ENCODE assay signal across 8 mouse cellular contexts in the genomic region with DNA sequence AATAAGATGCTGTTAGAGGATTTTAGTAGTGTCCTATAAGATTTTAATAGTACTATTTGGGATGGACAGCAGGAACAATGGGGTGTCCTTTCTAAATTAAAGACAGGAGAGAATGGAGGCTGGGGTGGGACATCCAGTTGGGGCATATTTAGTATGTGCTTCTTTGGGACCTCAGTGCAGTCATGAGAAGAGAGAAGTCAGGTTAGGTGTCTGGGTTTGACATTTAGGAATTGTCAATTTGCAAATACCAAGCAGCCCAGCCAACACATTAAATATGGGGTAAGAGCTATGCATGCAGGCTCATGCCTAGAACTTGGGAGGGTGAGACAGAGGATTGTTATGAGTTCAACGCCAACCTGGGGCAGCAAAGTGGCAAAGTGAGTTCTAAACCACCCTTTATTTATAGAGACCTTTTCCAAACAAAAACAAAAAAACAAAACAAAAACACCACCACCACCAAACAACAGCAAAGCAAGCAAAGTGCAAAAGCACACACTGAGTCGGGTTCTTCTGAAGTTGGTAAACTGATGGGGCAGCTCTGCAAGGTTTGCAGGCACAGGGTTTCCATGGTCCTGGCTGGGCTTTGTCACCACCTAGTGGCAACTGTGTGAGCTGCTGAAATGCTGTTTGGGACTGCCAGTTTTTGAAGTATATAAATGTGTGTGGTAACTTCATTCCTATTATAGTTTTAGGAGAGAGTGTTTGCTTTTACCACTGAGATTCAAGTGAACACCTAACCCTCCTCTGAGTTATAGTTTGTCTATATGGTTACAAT. TPM values are rescaled to one million over a fixed set of nuclear protein-coding genes. Genes with fewer than 3 reads are reported as not detected.
DNase-seq lines count a peak whose midpoint lies in the region; ATAC-seq and TF ChIP-seq lines count a peak whose summit lies in the region.

No protein-coding gene starts in this region.

- WGBS in liver, embryonic 12.5 days (ENCODE audit: insufficient replicate concordance) = 55% methylated on average over 2 of the region's 2 CpGs
- WGBS in forebrain, embryonic 15.5 days = 55% methylated on average over 2 of the region's 2 CpGs
- WGBS in hindbrain, embryonic 15.5 days = 57% methylated on average over 2 of the region's 2 CpGs
- 54% methylated on average over 2 of the region's 2 CpGs for WGBS in midbrain, postnatal 0 days

- peak; percentile 95 for TF ChIP-seq CTCF in midbrain, postnatal 0 days (IDR thresholded peaks at IDR 0.05)

- H3K4me2 ChIP-seq in liver, embryonic 12.5 days = no peak overlapping the region
- no peak overlapping the region for H3K4me2 ChIP-seq in forebrain, embryonic 15.5 days (replicated peaks)
- H3K4me2 ChIP-seq in hindbrain, embryonic 15.5 days = no peak overlapping the region
- no peak overlapping the region for H3K4me2 ChIP-seq in midbrain, postnatal 0 days (ENCODE audit: low read depth, low read length, poor library complexity, severe bottlenecking)

- no peak for ATAC-seq in liver, embryonic 12.5 days
- ATAC-seq in forebrain, embryonic 15.5 days (replicated peaks) = peak; percentile 57; the same call in 1 of the 2 replicates
- 0 out of 2 replicates have a peak, but pooled peaks have one; percentile 45 for ATAC-seq in hindbrain, embryonic 15.5 days (ENCODE audit: low FRiP score, low read depth)
- peak; percentile 70; the same call in 1 of the 2 replicates for ATAC-seq in midbrain, postnatal 0 days (ENCODE audit: low FRiP score)

- no peak overlapping the region for H3K4me3 ChIP-seq in liver, embryonic 12.5 days
- no peak overlapping the region for H3K4me3 ChIP-seq in forebrain, embryonic 15.5 days
- H3K4me3 ChIP-seq in hindbrain, embryonic 15.5 days = no peak overlapping the region
- H3K4me3 ChIP-seq in midbrain, postnatal 0 days (ENCODE audit: low read depth, low read length) = no peak overlapping the region

- peaks cover 16% of the 10 kb centered on the region for H3K36me3 ChIP-seq in liver, embryonic 12.5 days
- H3K36me3 ChIP-seq in forebrain, embryonic 15.5 days = peaks cover 24% of the 10 kb centered on the region
- H3K36me3 ChIP-seq in hindbrain, embryonic 15.5 days = peaks cover 17% of the 10 kb centered on the region
- peaks cover 18% of the 10 kb centered on the region for H3K36me3 ChIP-seq in midbrain, postnatal 0 days (ENCODE audit: insufficient read depth, low read length)

- no peaks in the 10 kb centered on the region for H3K27me3 ChIP-seq in liver, embryonic 12.5 days (replicated peaks)
- H3K27me3 ChIP-seq in forebrain, embryonic 15.5 days = no peaks in the 10 kb centered on the region
- H3K27me3 ChIP-seq in hindbrain, embryonic 15.5 days = no peaks in the 10 kb centered on the region
- no peaks in the 10 kb centered on the region for H3K27me3 ChIP-seq in midbrain, postnatal 0 days (ENCODE audit: insufficient read depth, low read length)

- no peaks in the 10 kb centered on the region for H3K4me1 ChIP-seq in liver, embryonic 12.5 days
- 0 out of 2 replicates have a peak, but pooled peaks cover 2% of the 10 kb centered on the region for H3K4me1 ChIP-seq in forebrain, embryonic 15.5 days
- H3K4me1 ChIP-seq in hindbrain, embryonic 15.5 days (replicated peaks) = 0 out of 2 replicates have a peak, but pooled peaks cover 3% of the 10 kb centered on the region
- no peaks in the 10 kb centered on the region for H3K4me1 ChIP-seq in midbrain, postnatal 0 days (ENCODE audit: insufficient read depth, low read length)

- H3K9me3 ChIP-seq in liver, embryonic 12.5 days (replicated peaks) = no peaks in the 10 kb centered on the region
- no peaks in the 10 kb centered on the region for H3K9me3 ChIP-seq in forebrain, embryonic 15.5 days
- no peaks in the 10 kb centered on the region for H3K9me3 ChIP-seq in hindbrain, embryonic 15.5 days
- no peaks in the 10 kb centered on the region for H3K9me3 ChIP-seq in midbrain, postnatal 0 days (ENCODE audit: low read length)

- no peak overlapping the region for H3K27ac ChIP-seq in liver, embryonic 12.5 days
- no peak overlapping the region for H3K27ac ChIP-seq in forebrain, embryonic 15.5 days (replicated peaks)
- H3K27ac ChIP-seq in hindbrain, embryonic 15.5 days (replicated peaks) = no peak overlapping the region
- H3K27ac ChIP-seq in midbrain, postnatal 0 days (ENCODE audit: low read depth, low read length) = no peak overlapping the region

- H3K9ac ChIP-seq in liver, embryonic 12.5 days = no peak overlapping the region
- H3K9ac ChIP-seq in forebrain, embryonic 15.5 days (replicated peaks) = no peak overlapping the region
- no peak overlapping the region for H3K9ac ChIP-seq in hindbrain, embryonic 15.5 days
- no peak overlapping the region for H3K9ac ChIP-seq in midbrain, postnatal 0 days (replicated peaks; ENCODE audit: low read length, poor library complexity, severe bottlenecking)

- DNase-seq in liver = peak; percentile 63
- peak; percentile 45 for DNase-seq in c-Kit-positive CD71-positive TER-119-negative erythroid progenitor cells, embryonic 14.5 days (ENCODE audit: low read depth)
- DNase-seq in left cerebral cortex, adult 11 months (ENCODE audit: low spot score) = peak; percentile 58
- peak; percentile 81 for DNase-seq in midbrain, postnatal 0 days (ENCODE audit: low spot score)
- DNase-seq in spleen, postnatal 36 days (ENCODE audit: low spot score in 2 of 2) = peak; percentile 54 to 56

RNA-seq across cellular contexts. Expression of gene Pcnx, which starts 55.5 kb away (rescaled TPM):
- polyA plus RNA-seq in liver, embryonic 12.5 days (2016; fragmentation: Nextera tagmentation; extraction: Ambion mirVana) = 2.7 TPM in 2 replicates
- 12.6 and 14.2 TPM in 2 replicates for polyA plus RNA-seq in forebrain, embryonic 15.5 days (2015; fragmentation: Nextera tagmentation; extraction: Ambion mirVana)
- polyA plus RNA-seq in hindbrain, embryonic 15.5 days (2015; fragmentation: Nextera tagmentation; extraction: Ambion mirVana) = 9.1 and 10.6 TPM in 2 replicates
- total RNA-seq in midbrain, postnatal 0 days (2014; rRNA removed) = 46.6 TPM in 2 replicates
- 4.8 and 8.2 TPM in 2 replicates for polyA plus RNA-seq in midbrain, postnatal 0 days (2015; fragmentation: Nextera tagmentation; extraction: Ambion mirVana)
